Mouse (Mus musculus) E14TG2a.4 (cell line): ENCODE results near the gene Arv1.
A peak's percentile ranks its signal among the peaks of the same experiment; 100 is the strongest.

Source experiments
- H3K27me3 ChIP-seq: 2 replicates; pipeline ENCODE4 v1.6.1; 2014; ENCODE audit warnings: low read length, control low read depth; ENCODE audit not compliant: insufficient read depth
- H3K36me3 ChIP-seq: 2 replicates; pipeline ENCODE4 v1.6.1; 2014; ENCODE audit warnings: low read length, control low read depth; ENCODE audit not compliant: insufficient read depth
- H3K4me1 ChIP-seq: replicated peaks from 2 replicates; pipeline ENCODE4 v1.6.1; 2014; ENCODE audit warnings: low read depth, low read length, control low read depth
- H3K4me3 ChIP-seq: replicated peaks from 2 replicates; pipeline ENCODE4 v1.5.1; 2014; ENCODE audit warnings: mild to moderate bottlenecking, low read length
- H3K9me3 ChIP-seq: 2 replicates; pipeline ENCODE4 v1.6.1; 2014; ENCODE audit warnings: low read length, control low read depth
- CTCF ChIP-seq: conservative IDR thresholded peaks from 2 replicates; pipeline ENCODE4 v1.5.1; 2014; ENCODE audit warnings: low read length
- NANOG ChIP-seq: IDR thresholded peaks from 2 replicates; pipeline ENCODE4 v1.6.1; 2014; ENCODE audit warnings: borderline replicate concordance, low read length, mixed read lengths
- POU5F1 ChIP-seq: IDR thresholded peaks from 2 replicates; pipeline ENCODE4 v1.6.1; 2014; ENCODE audit warnings: low read length, borderline replicate concordance

The Arv1 gene

GRCm38 (mm10) chr8:124739268-124739667 lies 17.3 kb downstream of the Arv1 start:
- Histone ChIP-seq H3K36me3 (peaks cover 4% of the 10 kb centered on the region; the same call in 1 of the 2 replicates), H3K4me1 (peaks cover 18% of the 10 kb centered on the region), H3K9me3 (no peaks in the 10 kb centered on the region), H3K27me3 (no peaks in the 10 kb centered on the region), H3K4me3 (no peak overlapping the region)
- TF ChIP-seq NANOG (no peak), CTCF (peak; percentile 47), POU5F1 (no peak)

GRCm38 (mm10) chr8:124746661-124747060 lies 24.7 kb downstream of the Arv1 start:
- peaks cover 33% of the 10 kb centered on the region for H3K4me1 ChIP-seq

GRCm38 (mm10) chr8:124751191-124751590 lies 29.3 kb downstream of the Arv1 start:
- TF ChIP-seq CTCF: no peak
- TF ChIP-seq NANOG: no peak
- no peak for TF ChIP-seq POU5F1
- H3K4me1 ChIP-seq: peaks cover 41% of the 10 kb centered on the region
- no peaks in the 10 kb centered on the region for H3K36me3 ChIP-seq

More at GRCm38 (mm10) chr8:124746661-124747060, 24.7 kb downstream of the Arv1 start:
- Histone ChIP-seq H3K36me3 (no peaks in the 10 kb centered on the region), H3K4me3 (no peak overlapping the region), H3K9me3 (no peaks in the 10 kb centered on the region), H3K27me3 (peaks cover 22% of the 10 kb centered on the region)
- TF ChIP-seq POU5F1 (no peak), CTCF (no peak), NANOG (no peak)

GRCm38 (mm10) chr8:124751709-124752173 lies 29.8 kb downstream of the Arv1 start, which contains the start of gene Fam89a:
Gene Fam89a (minus strand): TSS chr8:124751832.
- H3K27me3 ChIP-seq: peaks cover 52% of the 10 kb centered on the region
- peak within 1 kb of the TSS; percentile 89 for H3K4me3 ChIP-seq
- no peaks in the 10 kb centered on the region for H3K9me3 ChIP-seq
- peaks cover 41% of the 10 kb centered on the region for H3K4me1 ChIP-seq
- no peak for TF ChIP-seq NANOG
- TF ChIP-seq POU5F1: no peak
- TF ChIP-seq CTCF: no peak
- H3K36me3 ChIP-seq: no peaks in the 10 kb centered on the region

More at GRCm38 (mm10) chr8:124751191-124751590, 29.3 kb downstream of the Arv1 start:
- H3K9me3 ChIP-seq: no peaks in the 10 kb centered on the region
- peaks cover 52% of the 10 kb centered on the region for H3K27me3 ChIP-seq
- peak overlapping the region; percentile 89 for H3K4me3 ChIP-seq

GRCm38 (mm10) chr8:124752325-124752862 lies 30.5 kb downstream of the Arv1 start:
- Histone ChIP-seq H3K27me3 (peaks cover 52% of the 10 kb centered on the region), H3K4me3 (peak overlapping the region; percentile 89), H3K4me1 (peaks cover 44% of the 10 kb centered on the region), H3K36me3 (no peaks in the 10 kb centered on the region), H3K9me3 (no peaks in the 10 kb centered on the region)
- no peak for TF ChIP-seq POU5F1
- no peak for TF ChIP-seq CTCF
- TF ChIP-seq NANOG: no peak

GRCm38 (mm10) chr8:124754101-124754791 lies 32.3 kb downstream of the Arv1 start:
- Histone ChIP-seq H3K4me1 (peaks cover 55% of the 10 kb centered on the region), H3K9me3 (no peaks in the 10 kb centered on the region), H3K27me3 (peaks cover 50% of the 10 kb centered on the region), H3K4me3 (no peak overlapping the region), H3K36me3 (no peaks in the 10 kb centered on the region)
- no peak for TF ChIP-seq CTCF
- no peak for TF ChIP-seq POU5F1
- TF ChIP-seq NANOG: no peak

GRCm38 (mm10) chr8:124754792-124755190 lies 32.9 kb downstream of the Arv1 start:
- TF ChIP-seq NANOG (no peak), POU5F1 (no peak), CTCF (no peak)
- H3K4me1 ChIP-seq: peaks cover 55% of the 10 kb centered on the region
- H3K27me3 ChIP-seq: peaks cover 45% of the 10 kb centered on the region
- no peaks in the 10 kb centered on the region for H3K36me3 ChIP-seq
- H3K4me3 ChIP-seq: no peak overlapping the region
- no peaks in the 10 kb centered on the region for H3K9me3 ChIP-seq

GRCm38 (mm10) chr8:124755481-124755880 lies 33.5 kb downstream of the Arv1 start:
- TF ChIP-seq CTCF: no peak
- TF ChIP-seq NANOG: no peak
- no peak for TF ChIP-seq POU5F1
- Histone ChIP-seq H3K27me3 (peaks cover 38% of the 10 kb centered on the region), H3K4me3 (no peak overlapping the region), H3K9me3 (peaks cover 6% of the 10 kb centered on the region), H3K4me1 (peaks cover 49% of the 10 kb centered on the region), H3K36me3 (no peaks in the 10 kb centered on the region)
